Mouse (Mus musculus) stomach, embryonic 14.5 days (tissue): Measurements from ENCODE around the gene Erc1. TPM values are rescaled to one million over a fixed set of nuclear protein-coding genes. Genes with fewer than 3 reads are reported as not detected.
"Not testable (repeated sequence)": the region's sequence is repeated elsewhere in the genome, so short reads cannot be mapped to it uniquely, and the experiment has no call there.

ENCODE experiments used
- ATAC-seq: fragments of 200-750 bp; cut with Nextera tagmentation; 2 replicates; pipeline ENCODE4 v1.8.0; 2017; ENCODE audit warnings: low read depth, moderate TSS enrichment; ENCODE audit not compliant: insufficient number of reproducible peaks, insufficient read depth, low FRiP score
- H3K27ac ChIP-seq: fragments of 300-500 bp; sonication (generic); 2 replicates; pipeline ENCODE4 v1.5.1; 2014; ENCODE audit warnings: mild to moderate bottlenecking, low read length, moderate library complexity, mixed read lengths
- H3K27me3 ChIP-seq: fragments of 300-500 bp; sonication (generic); 2 replicates; pipeline ENCODE4 v1.6.1; 2014; ENCODE audit warnings: low read length, control low read depth, mixed read lengths; ENCODE audit not compliant: control insufficient read depth, insufficient read depth
- H3K36me3 ChIP-seq: fragments of 300-500 bp; sonication (generic); 2 replicates; pipeline ENCODE4 v1.6.1; 2014; ENCODE audit warnings: mild to moderate bottlenecking, control low read depth, low read length, moderate library complexity, mixed read lengths; ENCODE audit not compliant: control insufficient read depth, insufficient read depth
- H3K4me1 ChIP-seq: fragments of 300-500 bp; sonication (generic); 2 replicates; pipeline ENCODE4 v1.6.1; 2014; ENCODE audit warnings: low read length, control low read depth, mixed read lengths; ENCODE audit not compliant: control insufficient read depth, insufficient read depth
- H3K4me2 ChIP-seq: fragments of 300-500 bp; sonication (generic); replicated peaks from 2 replicates; pipeline ENCODE4 v1.6.1; 2014; ENCODE audit warnings: low read depth, low read length, control low read depth
- H3K4me3 ChIP-seq: fragments of 300-500 bp; sonication (generic); 2 replicates; pipeline ENCODE4 v1.5.1; 2014; ENCODE audit warnings: low read depth, low read length, control low read depth
- H3K9ac ChIP-seq: fragments of 300-500 bp; sonication (generic); replicated peaks from 2 replicates; pipeline ENCODE4 v1.6.1; 2014; ENCODE audit warnings: low read depth, mild to moderate bottlenecking, control low read depth, low read length, moderate library complexity, mixed read lengths
- H3K9me3 ChIP-seq: fragments of 300-500 bp; sonication (generic); 2 replicates; pipeline ENCODE4 v1.6.1; 2016; ENCODE audit warnings: low read depth, low read length, control low read depth; ENCODE audit not compliant: control insufficient read depth
- WGBS: fragments of 180-500 bp; shearing (Covaris S2); extraction: QIAGEN DNeasy Blood & Tissue Kit; methylation state at CpG from one replicate; pipeline ENCODE4 v1.1.7; 2014; 5-methylcytosine and 5-hydroxymethylcytosine counted together
- polyA plus RNA-seq: library from polyadenylated mRNA; unstranded; fragments of >200 nt; fragmentation: Nextera tagmentation; extraction: Ambion mirVana; gene quantifications from 2 replicates; pipeline ENCODE4 v1.2.1, GENCODE M21; 2014

Gene Erc1
- polyA plus RNA-seq, 1 experiment from 2014 or later = 27.5 TPM

GRCm38 (mm10) chr6:119822216-119822615 is 25.8 kb downstream of the Erc1 start:
- no peak overlapping the region for H3K4me2 ChIP-seq
- H3K9me3 ChIP-seq = no peaks in the 10 kb centered on the region
- no peaks in the 10 kb centered on the region for H3K4me1 ChIP-seq
- H3K9ac ChIP-seq = no peak overlapping the region
- H3K27me3 ChIP-seq = no peaks in the 10 kb centered on the region
- no peak for ATAC-seq
- no peaks in the 10 kb centered on the region; the same call in 1 of the 2 replicates for H3K36me3 ChIP-seq
- WGBS = 85% methylated on average over 1 of the region's 1 CpGs
- no peak overlapping the region for H3K27ac ChIP-seq
- H3K4me3 ChIP-seq = no peak overlapping the region

- Histone ChIP-seq H3K4me1 (no peaks in the 10 kb centered on the region), H3K4me3 (no peak overlapping the region), H3K9ac (no peak overlapping the region), H3K9me3 (no peaks in the 10 kb centered on the region), H3K27me3 (no peaks in the 10 kb centered on the region), H3K36me3 (no peaks in the 10 kb centered on the region; the same call in 1 of the 2 replicates), H3K4me2 (no peak overlapping the region), H3K27ac (no peak overlapping the region)
- WGBS = 88% methylated on average over 1 of the region's 1 CpGs
- ATAC-seq = no peak
Measured at GRCm38 (mm10) chr6:119821158-119821557, 26.8 kb downstream of the Erc1 start.

- Histone ChIP-seq H3K36me3 (no peaks in the 10 kb centered on the region; the same call in 1 of the 2 replicates), H3K9me3 (no peaks in the 10 kb centered on the region), H3K4me3 (no peak overlapping the region), H3K4me2 (no peak overlapping the region), H3K27me3 (no peaks in the 10 kb centered on the region), H3K9ac (no peak overlapping the region), H3K4me1 (no peaks in the 10 kb centered on the region), H3K27ac (no peak overlapping the region)
- no peak for ATAC-seq
- WGBS = 87% methylated on average over 4 of the region's 4 CpGs
Measured at GRCm38 (mm10) chr6:119818541-119818940, 29.4 kb downstream of the Erc1 start.

- no peaks in the 10 kb centered on the region for H3K27me3 ChIP-seq
- no peak overlapping the region for H3K9ac ChIP-seq
- no peaks in the 10 kb centered on the region for H3K9me3 ChIP-seq
- H3K4me2 ChIP-seq = no peak overlapping the region
- WGBS = 85% methylated on average over 4 of the region's 4 CpGs
- no peaks in the 10 kb centered on the region; the same call in 1 of the 2 replicates for H3K36me3 ChIP-seq
- no peak overlapping the region for H3K27ac ChIP-seq
- no peak overlapping the region for H3K4me3 ChIP-seq
- no peak for ATAC-seq
- H3K4me1 ChIP-seq = no peaks in the 10 kb centered on the region
Measured at GRCm38 (mm10) chr6:119815426-119815825, 32.5 kb downstream of the Erc1 start.

GRCm38 (mm10) chr6:119813055-119813454 is 34.9 kb downstream of the Erc1 start:
- not testable (repeated sequence) for H3K4me1 ChIP-seq, H3K27me3 ChIP-seq, H3K4me3 ChIP-seq, H3K4me2 ChIP-seq, H3K9ac ChIP-seq, ATAC-seq, H3K9me3 ChIP-seq, H3K36me3 ChIP-seq, H3K27ac ChIP-seq

- no peaks in the 10 kb centered on the region for H3K36me3 ChIP-seq
- no peak overlapping the region for H3K4me2 ChIP-seq
- H3K9ac ChIP-seq = no peak overlapping the region
- 78% methylated on average over 2 of the region's 2 CpGs for WGBS
- H3K4me1 ChIP-seq = no peaks in the 10 kb centered on the region
- H3K9me3 ChIP-seq = no peaks in the 10 kb centered on the region
- no peak overlapping the region for H3K4me3 ChIP-seq
- no peak for ATAC-seq
- H3K27ac ChIP-seq = no peak overlapping the region
- no peaks in the 10 kb centered on the region for H3K27me3 ChIP-seq
Measured at GRCm38 (mm10) chr6:119808726-119809505, 39.1 kb downstream of the Erc1 start.

- Histone ChIP-seq H3K36me3 (no peaks in the 10 kb centered on the region), H3K4me2 (no peak overlapping the region), H3K4me1 (no peaks in the 10 kb centered on the region), H3K9ac (no peak overlapping the region), H3K9me3 (no peaks in the 10 kb centered on the region), H3K4me3 (no peak overlapping the region), H3K27me3 (no peaks in the 10 kb centered on the region), H3K27ac (no peak overlapping the region)
- ATAC-seq = no peak
- 87% methylated on average over 2 of the region's 2 CpGs for WGBS
Measured at GRCm38 (mm10) chr6:119803239-119803638, 44.7 kb downstream of the Erc1 start.

- H3K9me3 ChIP-seq = no peaks in the 10 kb centered on the region
- no peak for ATAC-seq
- WGBS = 92% methylated on average over 12 of the region's 12 CpGs
- H3K27ac ChIP-seq = no peak overlapping the region
- H3K4me3 ChIP-seq = no peak overlapping the region
- H3K4me2 ChIP-seq = no peak overlapping the region
- H3K36me3 ChIP-seq = 0 out of 2 replicates have a peak, but pooled peaks cover 7% of the 10 kb centered on the region
- no peak overlapping the region for H3K9ac ChIP-seq
- no peaks in the 10 kb centered on the region for H3K27me3 ChIP-seq
- H3K4me1 ChIP-seq = no peaks in the 10 kb centered on the region
Measured at GRCm38 (mm10) chr6:119796911-119797486, 51.0 kb downstream of the Erc1 start.
